Mouse (Mus musculus) myocyte (in vitro differentiated cells): Measurements from ENCODE around the gene Fkbp15.

ENCODE experiments used
- E2F4 ChIP-seq: IDR thresholded peaks from one replicate; pipeline ENCODE4 v1.6.1; 2011; ENCODE audit warnings: mild to moderate bottlenecking, control low read depth, moderate library complexity; ENCODE audit not compliant: insufficient read depth
- MAX ChIP-seq: IDR thresholded peaks from one replicate; pipeline ENCODE4 v1.6.1; 2011; ENCODE audit warnings: low read depth, mild to moderate bottlenecking, control low read depth
- MYOG ChIP-seq, 3 experiments: IDR thresholded peaks; one replicate each; pipeline ENCODE4 v1.6.1; 2011; ENCODE audit warnings: control low read depth in 2 of 3, low read depth in 2 of 3, mild to moderate bottlenecking in 2 of 3; ENCODE audit not compliant: insufficient read length in 2 of 3, control insufficient read depth in 1 of 3, insufficient read depth in 1 of 3
- POLR2A ChIP-seq: IDR thresholded peaks from one replicate; pipeline ENCODE4 v1.6.1; 2011; ENCODE audit warnings: low read depth, mild to moderate bottlenecking, control low read depth, moderate library complexity; ENCODE audit not compliant: insufficient read length
- POLR2AphosphoS2 ChIP-seq: IDR thresholded peaks from one replicate; pipeline ENCODE4 v1.6.1; 2011; ENCODE audit warnings: low read depth, control low read depth; ENCODE audit not compliant: insufficient read length
- REST ChIP-seq: IDR thresholded peaks from one replicate; pipeline ENCODE4 v1.6.1; 2011; ENCODE audit warnings: mild to moderate bottlenecking, control low read depth, moderate library complexity; ENCODE audit not compliant: insufficient read depth, insufficient read length
- TCF12 ChIP-seq: IDR thresholded peaks from one replicate; pipeline ENCODE4 v1.6.1; 2011; ENCODE audit warnings: mild to moderate bottlenecking, control low read depth; ENCODE audit not compliant: poor library complexity, insufficient read depth, severe bottlenecking
- TCF3 ChIP-seq: IDR thresholded peaks from one replicate; pipeline ENCODE4 v1.6.1; 2011; ENCODE audit warnings: low read depth, control low read depth; ENCODE audit not compliant: insufficient read length
- USF1 ChIP-seq: IDR thresholded peaks from one replicate; pipeline ENCODE4 v1.6.1; 2011; ENCODE audit warnings: low read depth, mild to moderate bottlenecking, control low read depth, moderate library complexity

DNA sequence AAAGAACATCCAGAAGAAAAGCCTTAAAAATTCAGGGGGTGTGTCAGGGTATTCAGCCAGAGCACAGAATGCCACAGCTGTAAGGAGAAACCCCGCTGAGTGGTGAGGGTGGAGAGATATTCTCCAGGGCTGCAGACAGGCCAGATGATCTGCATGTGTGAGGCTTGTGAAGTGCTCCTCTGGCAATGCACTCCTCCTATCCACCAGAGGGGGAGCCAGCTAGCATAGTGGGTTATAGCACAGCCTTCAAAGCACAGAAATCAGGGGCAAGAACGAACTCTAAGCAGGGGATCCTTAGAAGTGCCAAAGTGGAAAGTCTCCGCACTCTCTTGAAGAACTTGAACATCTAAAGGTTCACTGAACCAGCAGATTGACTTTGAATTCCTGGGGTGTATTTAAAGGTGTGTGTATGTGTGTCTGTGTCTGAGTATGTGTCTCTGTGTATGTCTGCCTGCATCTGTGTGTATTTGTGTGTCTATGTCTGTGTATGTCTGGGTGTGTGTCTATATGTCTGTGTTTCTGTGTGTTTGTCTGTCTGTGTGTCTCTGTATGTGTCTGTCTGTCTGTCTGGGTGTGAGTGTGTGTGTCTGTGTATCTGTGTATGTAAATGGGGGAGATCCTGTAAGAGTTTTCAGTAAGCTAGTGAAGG is 109.3 kb downstream of the Fkbp15 start:
- TF ChIP-seq TCF3 (no peak), USF1 (no peak), TCF12 (no peak), MYOG (IDR thresholded peaks at IDR 0.05; ENCODE audit: control insufficient read depth in 1 of 3, insufficient read depth in 1 of 3, insufficient read length in 2 of 3, low read depth in 2 of 3) (no peak), POLR2A (no peak), E2F4 (no peak), REST (no peak), MAX (no peak), POLR2AphosphoS2 (no peak)
